Mouse (Mus musculus) embryo, embryonic 10 days (tissue): Measurements from ENCODE around the gene Tnk1.

Source experiments
- DNase-seq: peaks from one replicate; pipeline ENCODE4 v3.0.0-alpha.2; 2015; ENCODE audit warnings: low spot score

Tnk1 gene

DNA sequence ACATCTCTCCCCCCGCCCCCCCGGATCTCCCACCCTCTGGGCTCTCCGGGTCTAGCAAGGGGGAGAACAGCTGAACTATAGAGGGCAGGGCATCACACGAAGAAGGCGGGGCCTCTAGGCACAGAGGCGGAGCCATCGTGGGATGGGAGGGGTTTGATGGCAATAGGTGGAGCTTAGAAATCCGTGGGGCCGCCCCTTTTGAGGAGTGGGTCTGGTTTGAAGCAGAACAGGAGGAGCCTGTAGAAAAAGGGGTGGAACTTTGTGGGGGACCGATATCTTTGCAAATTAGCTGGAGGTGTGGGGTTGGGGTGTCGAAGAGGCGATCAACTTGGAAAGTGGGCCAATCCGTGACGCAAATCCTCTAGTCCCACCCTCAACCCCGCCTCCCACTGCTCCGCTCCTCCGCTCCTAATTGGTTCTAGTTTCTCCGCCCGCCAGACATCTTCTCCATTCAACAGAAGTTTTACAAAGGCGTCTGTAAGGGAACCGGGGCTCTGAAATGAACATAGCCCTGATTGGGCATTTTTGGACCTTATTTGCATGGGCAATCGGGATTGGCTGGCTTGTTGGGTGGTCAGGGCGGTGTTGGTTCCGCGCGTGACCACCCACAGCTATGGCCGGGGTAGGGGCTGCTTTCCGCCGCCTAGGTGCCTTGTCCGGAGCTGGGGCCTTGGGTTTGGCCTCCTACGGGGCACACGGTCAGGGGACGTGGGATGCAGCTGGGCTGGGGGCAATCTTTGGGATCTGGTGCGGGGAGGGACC lies 20.4 kb downstream of the Tnk1 start, which contains the start of gene Tmem256:
TSS of gene Tmem256 (plus strand) at position 563 of the 762 bp plus-strand sequence.
- peak; percentile 98 for DNase-seq

DNA sequence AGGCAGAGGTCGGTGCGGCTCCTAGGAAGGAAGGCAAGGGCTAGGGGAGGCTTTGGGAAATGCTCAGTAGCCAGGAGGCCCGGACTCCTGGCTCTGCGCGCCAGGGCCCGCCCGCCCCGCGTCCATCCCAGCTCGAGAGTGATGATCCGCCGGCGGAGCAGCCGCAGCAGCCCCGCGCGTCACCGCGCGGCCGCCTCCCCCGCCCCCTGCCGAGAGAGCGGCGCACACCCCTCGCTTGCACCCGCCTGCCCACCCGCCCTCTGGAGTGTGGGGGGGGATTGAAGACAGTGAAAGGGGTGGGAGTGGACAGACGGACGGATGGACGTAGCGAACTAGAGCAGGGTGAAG lies 21.0 kb downstream of the Tnk1 start, which contains the start of gene Nlgn2:
TSS of gene Nlgn2 (minus strand) at position 181 of the 348 bp plus-strand sequence.
- DNase-seq, result no peak

DNA sequence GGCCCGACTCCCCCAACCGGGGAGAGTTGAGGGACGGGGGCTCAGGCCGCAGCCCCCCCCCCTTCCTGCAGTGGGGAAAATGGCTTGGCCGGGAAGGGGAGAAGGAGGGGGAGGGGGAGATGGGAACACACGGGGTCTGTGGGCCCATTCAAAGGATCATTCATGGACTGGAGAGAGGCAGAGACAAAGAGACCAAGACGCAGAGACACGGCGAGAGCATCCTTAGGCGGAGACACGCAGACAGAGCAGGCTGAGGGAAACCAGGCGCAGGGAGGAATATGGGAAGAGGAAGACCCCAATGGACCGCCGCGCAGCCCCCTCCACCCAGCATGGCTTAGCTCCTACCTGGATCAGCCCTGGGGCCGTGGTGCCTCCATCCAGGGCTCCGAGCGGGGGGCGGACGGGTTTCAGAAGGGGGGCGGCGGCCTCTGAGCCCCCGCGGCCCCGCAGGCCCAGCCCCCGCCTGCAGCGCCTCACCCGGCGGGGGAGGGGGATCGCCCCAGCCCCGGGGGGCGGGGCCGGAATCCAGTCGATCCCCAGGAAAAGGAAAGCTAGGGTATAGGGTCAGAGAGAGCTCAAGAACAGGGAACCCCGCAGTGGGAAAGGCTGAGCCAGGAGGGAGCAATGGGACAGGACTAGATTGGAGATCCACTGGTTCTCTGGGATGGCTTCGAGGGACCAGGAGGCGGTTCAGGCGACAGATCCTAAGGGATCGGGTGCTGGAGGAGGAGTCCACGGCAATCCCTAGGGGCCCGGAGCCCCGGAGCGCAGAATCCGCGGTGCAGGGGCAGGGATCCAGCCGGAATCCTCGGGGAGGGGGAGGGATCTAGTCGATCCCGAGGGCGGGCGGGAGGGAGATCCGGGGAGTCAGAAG lies 21.6 kb downstream of the Tnk1 start:
- DNase-seq, result peak; percentile 65

DNA sequence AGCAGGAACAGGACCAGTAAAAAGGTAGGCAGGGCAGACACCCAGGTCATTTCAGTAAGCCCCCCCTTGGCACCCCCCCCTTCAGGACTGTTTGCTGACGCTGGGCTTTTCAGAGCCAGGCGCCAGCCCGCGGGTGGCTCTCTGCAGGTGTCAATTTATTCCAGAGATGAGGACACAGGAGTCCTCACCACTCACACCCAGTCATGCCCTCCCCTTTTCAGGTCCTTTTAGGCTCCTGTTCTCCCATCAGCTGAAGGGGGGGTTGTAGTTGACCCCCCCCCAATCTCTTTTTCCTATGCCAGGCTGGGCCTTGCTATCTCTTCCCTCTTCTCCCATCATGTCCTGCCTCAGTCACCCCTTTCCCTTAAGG lies 22.6 kb downstream of the Tnk1 start:
- DNase-seq, result no peak

DNA sequence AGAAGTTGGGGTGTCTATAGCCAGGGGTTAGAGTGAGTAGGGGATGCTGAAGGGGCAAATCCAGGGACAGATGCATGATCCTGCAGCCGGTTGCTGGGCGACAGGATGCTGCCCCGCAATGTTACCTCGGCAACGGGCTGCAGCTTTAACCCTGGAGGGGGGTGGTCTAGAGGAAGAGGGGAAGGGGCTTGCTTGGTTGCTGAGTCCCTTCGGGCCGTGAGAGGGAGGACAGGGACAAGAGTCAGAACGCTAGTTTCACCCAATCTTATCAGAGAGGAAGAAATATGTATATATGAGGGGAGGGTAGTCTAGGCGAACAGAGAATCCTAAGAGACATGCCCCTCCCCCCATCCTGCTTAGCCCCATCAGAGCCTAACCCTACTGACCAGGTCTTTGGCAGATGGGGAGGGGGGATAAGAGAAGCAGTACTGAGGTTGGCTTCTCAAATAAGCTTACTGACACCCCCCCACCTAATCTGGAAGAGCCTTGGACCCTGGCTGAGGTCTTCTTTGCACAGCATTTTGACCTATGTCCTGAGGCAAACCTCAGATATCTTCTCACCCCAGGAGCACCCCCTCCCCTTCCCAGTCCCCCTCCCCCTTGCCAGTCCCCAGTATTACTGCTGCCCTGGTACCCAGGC lies 23.1 kb downstream of the Tnk1 start:
- DNase-seq, result peak; percentile 69

DNA sequence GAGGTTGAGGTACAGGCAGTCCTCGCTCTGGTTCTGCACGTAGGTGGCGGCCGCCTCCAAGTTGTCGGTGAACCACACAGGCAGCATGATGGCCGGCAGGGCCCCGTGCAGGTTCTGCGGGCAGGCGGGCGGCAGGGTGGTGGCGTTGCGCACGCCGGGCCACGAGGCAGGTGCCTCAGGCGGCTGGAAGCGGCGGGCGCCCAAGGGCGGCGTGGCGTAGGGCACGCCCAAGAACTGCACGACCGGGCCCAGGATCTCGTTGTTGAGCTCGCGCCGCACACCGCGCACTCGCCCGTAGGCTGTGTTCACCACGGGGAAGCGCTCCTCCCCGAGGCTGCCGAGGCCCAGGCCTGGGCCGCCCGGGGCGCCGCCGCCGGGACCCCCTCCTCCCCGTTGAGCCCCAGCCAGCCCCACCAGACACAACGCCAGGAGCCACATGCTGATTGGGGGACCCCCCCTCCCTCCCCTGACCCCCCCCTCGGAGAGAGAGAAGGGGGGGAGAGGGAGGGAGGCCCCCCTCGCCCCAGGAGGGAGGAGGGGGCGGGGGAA lies 24.5 kb downstream of the Tnk1 start:
- DNase-seq, result peak; percentile 46

DNA sequence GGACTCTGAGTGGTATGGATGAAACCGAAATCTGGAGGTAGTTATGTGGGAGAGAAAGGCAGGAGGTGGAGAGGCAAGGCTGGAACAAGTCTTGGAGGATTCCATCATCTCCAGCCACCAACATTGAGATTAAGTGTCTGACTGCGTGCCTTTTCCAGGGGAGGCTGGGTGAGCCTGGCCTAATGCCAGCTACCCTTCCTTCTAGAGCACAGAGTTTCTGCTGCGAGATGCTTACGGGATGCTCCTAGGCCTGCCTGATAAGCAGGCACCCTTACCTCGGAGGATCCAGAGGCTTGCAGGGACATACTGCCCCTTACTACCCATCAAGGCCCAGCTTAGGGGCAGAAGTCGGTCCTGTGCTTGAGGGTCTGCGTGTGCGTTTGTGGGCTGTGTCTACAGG lies 25.0 kb downstream of the Tnk1 start:
- no peak for DNase-seq

DNA sequence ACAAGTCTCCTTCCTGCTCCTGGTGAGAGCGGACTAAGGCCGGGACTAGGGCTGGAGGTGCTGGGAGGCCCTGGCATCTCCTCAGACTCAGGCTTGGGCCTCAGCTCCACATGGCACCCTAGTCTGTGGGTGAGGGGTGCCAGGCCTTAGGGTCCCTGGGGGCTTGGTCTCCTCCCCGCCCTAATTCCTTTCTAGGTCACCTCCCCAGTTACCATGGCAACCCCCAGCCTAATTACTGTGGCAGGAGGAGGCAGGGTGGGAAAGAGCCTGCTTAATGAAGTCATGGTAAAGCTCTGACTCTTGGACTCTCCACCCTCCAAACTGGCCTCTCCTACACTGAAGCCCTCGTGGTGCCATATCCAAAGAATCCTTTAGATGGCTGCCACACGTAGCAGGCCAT lies 29.7 kb downstream of the Tnk1 start:
- no peak for DNase-seq

DNA sequence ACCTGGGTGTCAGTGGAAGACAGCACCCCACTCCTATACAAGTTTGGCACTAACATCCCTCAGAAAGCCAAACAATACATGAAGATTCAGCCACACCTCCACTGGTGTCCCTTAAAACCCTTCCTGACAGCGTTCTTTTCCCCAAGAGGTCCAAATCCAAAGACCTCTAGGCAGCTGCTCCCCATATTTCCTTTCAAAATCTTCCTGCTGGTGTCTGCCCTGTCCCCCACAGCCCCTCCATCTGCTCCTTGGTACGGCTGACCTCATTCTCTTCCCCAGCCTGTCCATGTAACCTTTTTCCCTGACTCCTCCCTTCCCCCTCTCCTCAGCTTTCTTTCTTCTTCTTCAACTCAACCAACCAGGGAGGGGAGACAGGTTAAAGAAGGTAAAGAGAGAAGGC lies 35.1 kb downstream of the Tnk1 start:
- DNase-seq, result no peak

DNA sequence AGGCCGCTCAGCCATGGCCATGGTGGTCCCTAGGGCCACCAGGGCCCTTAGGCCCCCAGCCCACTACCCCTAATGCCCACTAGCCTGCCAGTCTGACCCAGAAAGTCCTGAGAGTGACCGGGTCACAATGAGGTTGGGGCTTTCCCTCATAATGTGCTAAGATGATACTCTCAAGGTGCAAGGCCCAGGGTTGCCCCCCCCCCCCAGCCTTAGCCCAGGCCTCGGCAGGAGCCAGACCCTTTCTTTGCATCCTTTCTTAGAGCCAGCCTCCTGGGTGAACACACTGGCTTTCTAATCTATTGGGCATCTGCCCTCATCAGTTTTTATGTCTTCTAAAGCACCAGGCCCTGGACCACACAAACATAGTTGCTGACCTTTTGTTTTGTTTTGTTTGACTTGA lies 36.5 kb downstream of the Tnk1 start, which contains the start of gene Spem1:
TSS of gene Spem1 (minus strand) at position 101 of the 400 bp plus-strand sequence.
- DNase-seq, result no peak

DNA sequence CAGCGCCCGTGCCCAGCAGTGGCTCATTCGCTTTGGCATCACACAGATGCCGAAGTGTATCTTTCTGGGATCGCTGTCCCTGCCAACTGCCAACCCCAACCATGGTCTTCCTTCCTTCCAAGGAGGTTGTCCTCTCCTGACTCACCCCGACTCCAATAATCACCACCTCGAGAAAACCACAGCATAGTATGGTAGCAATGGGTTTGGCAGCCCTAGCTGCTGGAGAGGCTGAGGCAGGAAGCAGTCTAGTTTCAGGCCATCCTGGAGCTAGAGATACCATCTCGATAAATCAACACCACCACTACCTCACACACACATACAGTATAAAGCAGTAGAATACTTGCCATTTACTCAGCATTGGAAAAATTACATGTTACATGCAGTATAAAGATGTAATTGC lies 39.7 kb downstream of the Tnk1 start:
- no peak for DNase-seq

DNA sequence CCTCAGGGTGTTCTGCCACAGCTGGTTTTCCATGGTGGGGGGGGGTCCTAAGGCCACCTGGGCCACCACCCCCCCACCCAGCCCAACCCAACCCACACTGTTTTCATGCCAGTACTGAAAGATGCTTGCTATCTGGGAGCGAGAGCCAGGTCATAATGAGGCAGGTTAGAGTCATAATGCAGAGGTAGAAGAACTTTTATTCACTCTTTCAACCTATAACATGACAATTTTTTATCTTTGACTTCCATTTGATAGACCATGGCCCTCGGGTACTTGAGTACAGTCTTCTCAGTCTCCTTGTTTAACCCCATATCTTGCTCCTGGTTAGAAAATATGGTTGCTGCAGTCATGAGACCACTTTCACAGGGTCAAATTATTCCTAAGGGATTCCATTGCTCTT lies 40.2 kb downstream of the Tnk1 start, which contains the start of gene Spem2:
TSS of gene Spem2 (minus strand) at position 101 of the 400 bp plus-strand sequence.
- DNase-seq, result no peak

DNA sequence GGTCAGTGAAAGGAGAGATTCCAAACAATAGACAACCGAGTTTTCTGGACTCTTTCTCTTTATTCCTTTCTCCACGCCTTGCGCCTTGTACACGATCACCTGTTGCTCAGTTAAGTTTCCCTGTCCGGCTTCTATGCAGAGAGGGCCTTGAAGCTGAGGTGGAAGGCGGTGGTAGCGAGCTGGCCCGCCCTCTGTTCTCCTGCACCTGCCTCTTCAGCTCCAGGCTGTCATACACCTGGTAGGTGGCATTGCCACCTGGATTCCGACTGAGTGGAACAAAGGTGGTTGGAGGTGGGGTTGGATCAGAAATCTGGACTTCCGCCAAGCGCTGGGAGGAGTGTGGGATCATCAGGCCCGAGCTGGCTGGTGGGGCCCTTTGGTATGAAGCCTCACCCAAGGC lies 42.0 kb downstream of the Tnk1 start:
- no peak for DNase-seq

DNA sequence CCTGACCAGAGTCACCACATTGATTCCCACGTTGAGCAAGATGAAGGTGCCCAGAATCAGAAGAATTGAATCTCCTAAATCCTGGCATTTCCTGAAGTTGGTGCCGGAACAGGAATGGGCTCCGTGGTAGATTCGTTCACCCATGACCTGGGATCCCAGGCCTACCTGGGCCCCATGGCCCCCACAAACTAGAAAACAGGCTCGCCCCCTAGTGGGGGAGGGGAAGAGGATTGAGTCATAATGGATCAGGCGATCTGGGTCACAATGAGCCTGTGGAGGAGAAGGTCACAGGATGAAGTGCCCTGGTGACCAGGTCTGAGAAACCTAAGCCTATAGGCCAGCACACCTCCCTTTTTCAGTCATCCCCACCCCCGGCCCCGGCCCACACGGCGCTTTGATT lies 43.4 kb downstream of the Tnk1 start, which contains the start of gene Gm39566:
TSS of gene Gm39566 (minus strand) at position 144 of the 400 bp plus-strand sequence.
- no peak for DNase-seq

DNA sequence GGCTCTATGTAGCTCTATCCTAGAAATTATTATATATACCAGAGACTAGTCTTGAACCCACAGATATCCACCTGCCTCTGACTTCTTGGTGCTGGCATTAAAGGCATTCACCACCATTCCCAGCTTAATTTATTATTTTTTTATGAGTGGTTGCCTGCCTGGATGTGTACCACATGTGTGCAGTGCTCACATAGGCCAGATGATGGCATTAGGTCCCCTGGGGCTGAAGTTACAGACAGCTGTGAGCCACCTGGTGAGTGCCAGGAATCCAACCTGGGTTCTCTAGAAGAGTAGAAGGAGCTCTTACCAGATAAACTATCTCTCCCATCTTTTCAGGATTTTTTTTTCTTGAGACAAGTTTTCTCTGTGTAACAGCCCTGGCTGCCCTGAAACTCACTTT lies 48.2 kb downstream of the Tnk1 start:
- no peak for DNase-seq

DNA sequence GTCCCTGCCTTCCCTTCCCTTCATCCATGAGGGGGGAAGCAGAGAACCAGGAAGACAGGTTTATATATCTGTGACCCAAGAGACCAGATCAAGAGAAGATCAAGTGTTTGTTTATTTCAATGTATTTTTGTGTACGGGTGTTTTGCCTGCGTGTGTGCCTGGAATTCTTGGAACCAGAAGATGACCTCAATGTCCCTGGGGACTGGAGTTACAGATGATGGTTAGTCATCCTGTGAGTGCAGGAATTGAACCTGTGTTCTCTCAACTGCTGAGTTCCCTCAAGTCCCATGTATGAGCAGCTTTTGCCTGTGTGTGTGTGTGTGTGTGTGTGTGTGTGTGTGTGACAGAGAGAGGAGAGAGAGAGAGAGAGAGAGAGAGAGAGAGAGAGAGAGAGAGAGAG lies 50.9 kb downstream of the Tnk1 start:
- DNase-seq, result no peak

DNA sequence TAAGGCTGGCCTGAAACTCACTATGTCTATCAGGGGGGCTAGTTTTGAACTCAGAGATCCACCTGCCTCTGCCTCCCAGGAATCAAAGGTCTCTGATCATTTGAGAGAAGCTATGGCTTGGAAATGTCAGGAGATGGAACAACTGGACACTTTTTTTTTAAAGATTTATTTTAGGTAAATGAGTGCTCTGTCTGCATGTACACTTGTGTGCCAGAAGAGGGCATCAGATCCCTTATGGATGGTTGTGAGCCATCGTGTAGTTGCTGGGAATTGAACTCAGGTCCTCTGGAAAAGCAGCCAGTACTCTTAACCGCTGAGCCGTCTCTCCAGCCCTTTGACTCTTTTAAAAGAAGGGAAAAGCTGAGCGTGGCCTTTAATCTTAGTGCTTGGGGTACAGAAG lies 52.2 kb downstream of the Tnk1 start:
- DNase-seq, result no peak

DNA sequence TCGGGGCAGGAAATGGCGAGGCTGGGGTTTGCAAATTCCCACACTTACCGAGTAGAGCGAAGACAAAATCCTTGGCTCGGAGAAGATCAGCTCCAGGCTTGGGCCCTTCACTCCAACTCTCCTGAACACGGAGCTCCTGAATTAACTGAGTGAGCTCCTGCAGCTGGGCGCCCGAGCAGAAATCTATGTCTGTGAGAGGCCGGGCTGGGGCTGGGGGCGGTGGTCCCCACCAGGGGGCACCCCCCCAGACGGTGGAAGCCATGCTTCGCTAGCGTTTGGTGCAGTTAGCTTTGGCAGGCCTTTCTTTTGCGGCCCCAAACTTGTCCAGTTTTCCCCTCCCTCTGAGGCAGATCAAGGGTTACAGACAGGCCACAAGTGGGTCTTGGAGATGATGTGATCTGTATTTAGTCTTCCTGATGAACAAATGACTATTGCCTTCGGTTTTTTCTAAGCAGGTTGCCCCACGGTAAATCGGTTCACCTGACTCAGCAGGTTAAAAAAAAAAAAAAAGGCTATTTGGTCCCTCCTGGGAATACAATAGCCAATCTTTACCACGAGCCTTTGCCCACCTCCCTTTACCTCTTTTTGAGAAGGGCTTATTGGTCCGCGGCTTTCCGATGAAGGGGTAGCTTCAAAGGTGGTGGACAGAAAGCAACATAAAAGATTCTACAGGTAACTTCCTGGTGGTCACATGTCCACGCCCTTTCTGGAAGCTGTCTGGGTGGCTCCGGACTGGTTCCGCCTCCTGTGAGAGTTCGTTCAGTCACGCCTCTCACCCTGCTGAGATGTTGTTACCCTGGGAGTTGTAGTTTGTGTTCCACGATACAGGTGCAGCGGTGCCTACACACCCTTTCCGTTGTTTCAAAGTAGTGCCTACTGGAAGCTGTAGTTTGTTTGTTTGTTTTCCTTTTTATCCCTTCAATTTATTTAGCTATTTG lies 53.3 kb downstream of the Tnk1 start, which contains the start of gene Tmem102:
TSS of gene Tmem102 (minus strand) at position 653 of the 938 bp plus-strand sequence.
- peak; percentile 42 for DNase-seq

DNA sequence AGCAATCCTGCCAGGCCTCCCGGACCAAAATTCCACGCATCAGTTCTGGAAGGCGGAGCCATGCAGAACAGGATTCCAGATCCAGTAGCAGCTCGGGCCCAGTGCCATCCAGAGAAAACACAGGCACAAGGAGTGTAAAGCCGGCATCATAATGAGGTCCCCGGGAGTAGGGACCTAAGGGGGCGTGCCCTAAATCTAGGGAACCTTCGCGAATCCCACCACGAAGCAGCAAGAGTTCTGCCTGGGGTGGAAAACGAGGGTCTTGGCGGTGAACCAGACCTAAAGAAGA lies 53.9 kb downstream of the Tnk1 start:
- DNase-seq, result no peak

DNA sequence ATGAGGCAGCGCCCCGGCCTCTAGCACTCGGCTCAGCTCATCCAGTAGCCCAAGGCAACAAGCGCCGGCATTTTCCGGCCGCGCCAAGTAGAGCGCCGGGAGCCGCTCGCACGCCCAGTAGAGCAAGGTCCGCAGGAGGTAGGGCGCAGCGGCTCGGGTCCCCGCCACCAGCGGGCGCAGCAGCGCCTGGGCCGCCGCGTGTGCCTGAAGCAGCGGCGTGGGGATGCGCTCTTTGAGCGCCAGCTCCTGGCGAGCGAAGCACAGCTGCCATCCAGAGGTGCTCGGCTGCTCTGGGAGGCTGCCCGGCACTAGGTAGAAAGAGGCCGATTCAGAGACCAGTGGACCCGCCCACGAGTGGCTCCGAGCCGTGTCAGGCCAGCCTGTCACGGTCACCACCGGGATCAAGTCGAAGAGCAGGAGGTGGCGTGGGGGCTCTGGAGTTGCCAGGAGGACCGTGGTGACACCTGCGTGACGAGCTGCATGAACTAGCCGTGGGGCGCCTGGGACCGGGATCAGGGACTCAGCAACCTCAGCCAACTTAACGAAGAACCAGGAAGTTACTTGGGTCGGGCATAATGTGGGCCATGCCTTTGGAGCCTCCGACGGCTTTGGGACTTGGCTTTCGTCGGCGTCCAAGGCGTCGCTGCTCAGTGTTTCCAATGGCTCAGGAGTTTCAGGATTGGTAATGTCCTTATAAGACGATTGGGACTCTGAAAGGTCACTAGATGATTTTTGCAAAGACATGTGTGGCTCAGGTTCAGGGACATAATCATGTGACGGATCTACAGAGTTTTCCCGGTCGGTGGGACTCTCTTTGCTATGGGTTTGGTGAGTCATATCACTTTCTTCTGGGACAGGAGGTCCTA lies 54.5 kb downstream of the Tnk1 start:
- peak; percentile 77 for DNase-seq
